Mouse (Mus musculus): ENCODE measurements around the gene Itm2a.

The Itm2a gene

DNA sequence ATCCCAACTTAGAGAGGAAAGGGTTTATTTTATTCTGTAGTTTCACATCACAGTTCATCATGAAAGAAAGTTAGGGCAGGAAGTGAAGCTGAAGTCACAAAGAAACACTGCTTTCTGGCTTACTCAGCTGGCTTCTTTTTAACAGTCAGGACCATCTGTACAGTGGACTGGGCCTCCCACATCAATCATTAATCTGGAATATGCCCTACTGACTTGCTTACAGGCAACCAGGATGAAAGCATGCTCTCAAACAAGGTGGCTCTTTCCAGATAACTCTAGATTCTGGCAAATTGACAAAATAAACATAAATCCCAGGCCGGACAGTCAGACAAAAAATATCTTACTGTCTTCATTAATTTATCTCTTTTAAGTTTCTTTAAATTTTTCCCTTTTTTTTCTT is 27.8 kb downstream of the Itm2a start:
- no peak for TF ChIP-seq POU5F1 (IDR thresholded peaks at IDR 0.05; ENCODE audit: borderline replicate concordance, low read length)
- TF ChIP-seq NANOG (IDR thresholded peaks at IDR 0.05; ENCODE audit: borderline replicate concordance, low read length), result no peak
- TF ChIP-seq CTCF (conservative IDR thresholded peaks at IDR 0.05; ENCODE audit: low read length), result no peak
- H3K9me3 ChIP-seq (ENCODE audit: low read length), result no peaks in the 10 kb centered on the region
- H3K4me1 ChIP-seq (replicated peaks; ENCODE audit: low read depth, low read length), result no peaks in the 10 kb centered on the region
- no peaks in the 10 kb centered on the region for H3K27me3 ChIP-seq (ENCODE audit: insufficient read depth, low read length)
- no peaks in the 10 kb centered on the region for H3K36me3 ChIP-seq (ENCODE audit: insufficient read depth, low read length)
- no peak overlapping the region for H3K4me3 ChIP-seq (replicated peaks; ENCODE audit: low read length)

Measured in E14TG2a.4 (cell line).